Mouse (Mus musculus) telencephalon, adult 2 months (tissue): ENCODE data around the gene Gm8265.
"Not testable (repeated sequence)": the region's sequence is repeated elsewhere in the genome, so short reads cannot be mapped to it uniquely, and the experiment has no call there.

Experiments used
- DNase-seq: peaks from one replicate; pipeline ENCODE4 v3.0.0-alpha.2; 2011; ENCODE audit warnings: low read depth, low spot score

Gene Gm8265

DNA sequence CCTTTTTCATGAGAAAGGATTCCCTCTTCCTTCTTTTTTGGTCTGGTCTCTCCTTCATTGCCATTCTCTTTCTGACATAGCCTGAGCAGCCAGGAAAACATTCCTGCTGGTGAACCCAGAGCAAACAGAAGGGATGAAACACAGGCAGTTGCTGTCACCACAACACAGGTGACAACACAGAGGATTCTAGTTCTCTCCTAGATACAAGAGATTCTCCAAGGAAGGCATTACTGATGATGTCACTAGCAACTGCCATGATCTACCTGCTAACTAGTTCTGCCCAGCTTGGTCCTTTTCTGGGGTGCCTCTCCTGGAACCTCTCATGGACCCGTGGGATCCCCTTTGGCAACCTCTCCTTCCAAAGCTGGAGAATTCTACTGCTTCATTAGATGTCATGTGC lies at the start of gene Gm8265:
Gene Gm8265 (minus strand): TSS at position 101 of the 400 bp plus-strand sequence.
- not testable (repeated sequence) for DNase-seq
